Mouse (Mus musculus): Measurements from ENCODE around the gene Ttc7b.

Ttc7b gene

DNA sequence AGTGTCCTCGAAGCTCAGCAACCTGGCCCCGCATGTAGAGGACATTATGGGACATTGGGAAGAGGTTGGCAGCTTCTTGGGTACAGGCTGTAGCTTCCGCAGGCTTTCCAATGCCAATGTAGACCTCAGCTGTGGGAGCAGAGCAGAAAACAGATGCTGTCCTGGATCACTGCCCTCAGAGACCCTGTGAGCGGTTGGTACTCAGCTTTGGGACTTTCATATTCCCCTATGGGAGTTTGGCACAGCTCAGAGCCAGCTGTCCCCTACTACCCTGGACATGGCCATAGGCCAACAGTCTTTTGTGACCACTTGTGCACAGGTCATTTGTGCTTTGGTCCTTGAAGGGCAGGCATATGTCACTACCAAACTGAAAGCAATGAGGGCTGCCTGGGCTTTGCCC, 195.0 kb downstream of the Ttc7b start:
- DNase-seq = no peak

DNA sequence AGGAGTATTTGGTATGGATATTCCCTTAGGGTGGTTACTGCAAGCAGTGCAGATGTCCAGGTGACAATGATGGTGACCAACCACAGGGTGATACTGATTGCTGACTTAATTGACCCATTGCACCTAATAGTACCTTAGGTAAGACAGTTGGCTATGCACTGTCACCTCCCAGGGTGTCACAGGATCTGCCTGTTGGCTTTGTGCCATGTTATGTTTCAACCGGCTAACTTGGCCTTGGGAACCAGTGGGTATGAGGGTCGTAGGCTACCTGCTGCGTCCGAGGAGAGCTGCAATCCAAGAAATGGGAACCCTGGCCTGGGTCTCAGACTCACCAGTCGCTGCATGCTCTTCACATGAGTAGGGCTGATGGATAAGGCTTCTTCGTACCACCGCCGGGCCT, 195.4 kb downstream of the Ttc7b start:
- no peak for DNase-seq

DNA sequence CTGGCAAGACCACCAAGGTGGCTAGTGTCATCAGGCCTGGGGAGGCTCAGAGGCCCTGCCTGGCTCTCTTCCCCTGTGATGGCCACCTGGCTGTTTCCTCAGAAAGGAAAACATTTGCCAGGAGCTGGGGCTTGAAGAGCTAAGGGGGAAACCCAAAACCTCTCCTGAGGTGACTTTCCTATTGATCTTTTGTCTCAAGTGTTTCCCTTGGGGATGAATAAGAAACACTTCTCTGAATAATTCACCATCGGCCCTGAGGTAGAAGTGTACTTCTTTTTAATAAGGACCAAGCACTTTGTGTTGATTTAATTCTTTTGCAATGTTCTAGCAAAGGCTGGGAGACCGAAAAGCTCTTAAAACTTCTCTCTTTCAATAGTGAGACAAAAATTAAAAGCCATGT, 197.0 kb downstream of the Ttc7b start:
- DNase-seq = no peak

DNA sequence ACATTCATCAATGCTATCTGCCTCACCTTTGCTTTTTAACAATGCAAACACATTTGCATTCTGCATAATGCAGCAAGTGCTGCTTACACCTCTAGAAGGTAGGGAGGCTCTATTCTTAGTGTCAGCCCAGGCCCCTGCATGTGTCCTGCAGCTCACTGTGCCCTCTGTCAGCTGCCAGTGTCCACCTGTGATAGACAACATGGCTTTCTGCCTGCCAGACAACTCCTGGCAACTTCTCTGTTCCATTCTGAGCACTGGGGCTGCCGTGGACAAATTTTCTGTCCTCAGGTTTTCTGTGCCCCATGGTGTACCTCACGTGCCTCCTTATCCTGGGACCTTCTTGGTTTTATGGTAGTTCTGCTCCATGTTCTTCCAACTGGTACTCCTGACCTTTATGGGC, 198.4 kb downstream of the Ttc7b start:
- no peak for DNase-seq

DNA sequence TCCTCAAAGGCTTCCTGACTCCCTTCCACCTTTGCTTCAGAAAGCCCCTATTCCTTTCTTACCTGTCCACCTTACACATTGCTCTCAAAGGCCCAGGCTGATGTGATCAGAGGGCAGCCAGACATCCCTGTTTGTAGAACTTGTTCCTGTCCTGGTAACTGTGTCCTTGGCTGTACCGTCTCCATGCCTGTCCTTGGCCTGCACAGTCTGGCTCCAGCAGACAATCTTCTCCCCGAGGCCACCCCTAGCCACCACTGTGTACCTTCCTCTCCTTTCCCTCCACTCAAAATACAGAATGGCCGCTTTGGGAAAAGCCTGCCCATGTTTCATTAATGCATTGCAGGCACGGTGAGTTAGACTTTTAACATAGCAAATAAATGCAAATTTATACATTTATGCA, 199.1 kb downstream of the Ttc7b start:
- DNase-seq = no peak

DNA sequence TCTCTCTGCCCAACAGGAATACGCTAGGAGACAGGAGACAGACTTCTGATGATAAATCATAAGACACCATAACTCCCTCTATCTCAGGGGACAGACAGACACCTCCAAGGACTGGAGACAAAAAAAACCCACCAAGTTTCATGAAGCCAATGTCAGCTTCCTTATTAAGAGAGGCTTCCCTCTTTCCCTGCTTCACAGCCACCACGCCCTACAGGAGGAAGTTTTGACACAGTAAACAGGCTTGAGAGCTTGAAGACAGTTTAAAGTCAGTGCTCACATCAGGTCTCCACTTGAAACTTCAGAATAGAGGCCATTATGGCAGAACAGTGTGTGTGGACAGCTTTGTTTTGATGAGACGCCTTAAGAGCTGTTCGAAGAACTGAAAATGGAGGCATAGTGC, 200.9 kb downstream of the Ttc7b start:
- no peak for DNase-seq

DNA sequence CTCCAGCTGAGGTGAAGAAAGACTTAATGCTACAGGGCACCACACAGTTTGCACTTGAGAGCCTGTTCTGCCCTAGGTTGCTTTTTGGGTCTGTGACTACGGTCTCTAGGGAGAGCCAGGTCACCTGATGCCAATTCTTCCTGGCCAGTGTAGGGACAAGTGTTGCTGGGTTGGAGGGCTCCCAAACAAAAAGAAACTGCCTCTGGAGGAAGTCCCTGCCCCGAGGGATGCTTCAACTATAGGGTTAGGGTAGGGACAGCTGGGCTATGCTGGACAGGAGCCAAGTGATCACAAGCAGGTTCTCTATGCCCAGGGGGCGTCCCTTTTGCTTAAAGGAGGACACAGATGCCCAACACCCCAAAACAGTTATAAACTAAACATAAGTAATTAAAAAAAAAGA, 202.7 kb downstream of the Ttc7b start:
- no peak for DNase-seq

DNA sequence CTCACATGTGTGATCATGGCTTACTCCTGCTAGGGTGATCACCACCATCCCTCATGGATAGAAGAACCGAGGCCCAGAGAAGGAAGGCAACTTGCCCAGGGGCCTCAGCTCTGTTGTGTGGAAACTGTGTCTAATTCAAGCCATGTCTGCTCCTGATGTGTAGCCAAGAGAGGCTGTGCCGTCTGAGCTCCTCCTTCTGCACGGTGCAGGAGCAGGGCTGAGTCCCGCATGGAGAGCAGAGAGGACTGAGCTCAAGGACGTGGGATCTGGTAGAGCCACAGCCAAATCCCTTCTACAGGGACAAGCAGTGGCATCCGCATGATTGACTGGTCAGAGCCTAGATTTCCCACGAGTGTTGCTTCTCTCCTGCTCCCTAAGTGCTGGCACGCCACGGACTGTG, 204.5 kb downstream of the Ttc7b start:
- no peak for DNase-seq

DNA sequence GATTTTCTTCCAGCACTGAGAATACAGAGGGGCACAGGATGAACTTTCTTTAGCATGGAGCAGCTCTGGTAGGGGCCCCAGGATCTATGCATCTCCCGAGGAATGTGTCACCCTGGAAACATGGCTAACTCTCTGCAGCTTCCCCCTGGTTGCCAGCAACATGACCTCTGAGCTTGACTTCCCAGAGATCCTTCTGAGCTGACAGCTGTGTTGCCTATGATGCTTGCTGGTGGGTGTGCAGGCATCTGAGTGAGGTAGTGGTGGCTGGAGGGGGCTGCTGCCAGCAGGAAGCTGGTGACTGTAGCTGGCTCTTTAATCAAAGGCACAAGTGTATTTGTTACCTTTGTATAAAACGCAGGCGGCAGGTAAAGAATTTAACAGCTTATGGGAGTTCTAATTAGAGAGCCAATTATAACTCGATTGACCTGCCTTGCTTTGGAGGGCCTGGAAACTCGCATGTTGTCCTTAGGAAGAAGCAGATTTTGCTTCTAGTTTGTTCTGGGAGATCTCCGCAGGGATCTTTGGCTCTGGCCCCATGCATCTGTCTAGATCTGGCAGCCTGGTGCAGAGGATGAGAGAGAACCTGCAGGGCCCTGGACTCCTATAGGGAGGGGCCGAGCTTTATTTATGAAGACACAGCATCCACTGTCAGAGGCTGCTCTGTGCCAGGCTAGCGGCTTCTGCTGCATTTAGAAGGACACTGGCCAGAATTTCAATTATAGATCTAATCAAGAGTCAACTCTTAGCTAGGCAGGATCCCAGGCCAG, 205.3 kb downstream of the Ttc7b start:
- no peak for DNase-seq

DNA sequence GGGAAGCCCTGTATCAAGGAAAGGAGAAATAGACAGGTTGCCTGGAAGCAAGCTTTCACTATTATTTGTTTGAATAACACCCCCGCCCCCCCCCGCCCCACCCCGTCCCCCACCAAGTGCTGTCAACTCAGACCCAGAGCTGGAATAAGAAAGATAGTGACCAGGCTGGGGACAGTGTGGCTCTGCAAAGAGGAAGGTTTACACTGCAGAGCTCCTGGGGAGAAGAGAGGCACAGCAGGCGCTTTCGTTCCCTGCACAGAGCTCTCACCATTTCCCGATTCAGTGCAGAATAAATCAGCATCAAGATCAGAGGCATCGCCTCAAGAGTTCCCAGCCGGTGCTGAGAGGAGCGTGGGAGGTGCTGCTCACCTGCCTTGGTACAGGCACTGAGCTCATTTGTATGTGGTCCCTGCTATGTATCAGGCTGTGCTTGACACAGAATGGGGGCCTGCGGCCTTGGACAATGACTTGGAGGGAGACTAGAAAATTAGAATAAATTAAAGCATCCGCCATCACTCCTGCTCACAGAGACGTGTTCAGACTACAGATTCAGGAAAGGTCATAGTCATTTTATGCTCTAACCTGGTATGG, 206.7 kb downstream of the Ttc7b start:
- DNase-seq = no peak

DNA sequence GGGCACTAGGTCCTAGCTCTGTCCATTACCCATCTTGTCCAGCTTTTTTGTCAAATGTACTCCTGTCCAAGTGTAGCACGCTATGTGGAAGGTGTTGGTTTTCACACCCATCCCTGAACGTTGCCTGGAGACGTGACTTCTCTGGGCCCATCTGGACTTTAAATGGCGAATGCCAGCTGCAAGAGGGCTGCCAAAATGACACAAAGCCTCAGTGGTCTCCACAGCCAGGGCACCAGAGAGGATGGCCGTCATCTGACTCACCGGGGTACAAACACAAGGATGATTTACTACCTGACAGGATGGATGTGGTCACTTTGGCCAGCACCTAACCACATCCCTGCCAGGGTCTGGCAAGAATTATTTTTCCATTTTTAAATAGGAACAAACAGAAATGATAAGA, 207.4 kb downstream of the Ttc7b start:
- no peak for DNase-seq

DNA sequence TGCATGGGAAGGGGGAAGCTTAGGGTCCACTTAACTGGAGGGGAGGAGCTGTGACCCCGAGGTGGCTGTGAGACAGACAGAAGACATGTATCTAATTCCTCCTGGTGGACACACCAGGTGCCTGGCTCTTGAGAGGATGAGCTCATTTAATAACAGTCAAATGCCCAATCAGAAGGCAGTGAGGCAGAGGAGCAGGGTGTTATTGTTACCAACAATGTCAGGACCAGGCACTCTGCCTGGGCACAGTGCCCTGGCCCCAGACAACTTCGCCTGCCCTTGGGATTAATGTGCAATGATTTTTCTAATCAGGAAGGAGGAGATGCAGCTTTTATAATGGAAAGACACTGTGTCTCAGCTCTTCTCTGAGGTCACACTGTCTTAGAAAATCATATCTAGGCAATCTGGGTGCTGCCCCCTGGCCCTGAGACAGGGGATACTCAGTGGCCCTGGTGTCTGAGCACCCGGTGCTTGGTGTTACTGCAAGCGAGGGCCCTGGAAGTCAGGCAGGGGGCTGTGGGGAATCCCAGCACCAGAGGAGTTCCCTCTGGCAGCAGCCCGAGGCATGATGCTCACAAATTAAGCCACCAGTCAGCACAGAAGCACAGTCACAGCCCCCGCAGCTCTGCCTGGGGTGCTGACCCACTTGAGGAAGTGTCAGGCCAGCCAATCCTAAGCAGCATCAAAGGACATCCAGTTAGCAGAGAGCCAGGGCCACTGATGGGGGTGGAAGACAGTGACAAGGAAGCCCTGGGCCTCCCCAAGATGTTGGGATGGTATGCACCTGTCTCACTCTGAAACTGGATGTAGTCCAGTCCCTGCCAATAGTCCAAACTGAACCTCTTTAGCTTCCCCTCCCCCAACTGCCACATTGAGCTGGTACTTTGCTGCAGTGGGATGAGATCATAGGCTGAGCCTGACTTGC, 209.9 kb downstream of the Ttc7b start:
- DNase-seq = no peak

DNA sequence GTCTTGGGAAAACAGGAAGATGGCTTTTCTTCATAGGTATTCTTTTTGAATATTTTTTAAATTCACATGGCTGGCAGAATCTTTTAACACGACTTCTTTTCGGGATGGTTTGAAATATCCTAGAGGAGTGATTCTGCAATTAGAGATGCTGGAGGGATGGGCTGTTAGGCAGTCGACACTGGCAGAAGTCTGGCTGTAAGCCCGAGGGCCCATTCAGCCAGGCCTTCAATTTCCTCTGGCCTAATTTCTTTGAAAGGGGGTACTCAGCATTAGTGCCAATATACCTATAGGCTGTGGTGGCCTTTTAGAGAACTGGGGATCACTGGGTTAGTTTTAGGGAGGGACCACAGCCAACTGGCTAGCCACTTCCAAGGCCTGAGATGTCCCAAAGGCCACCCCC, 211.4 kb downstream of the Ttc7b start:
- no peak for DNase-seq

DNA sequence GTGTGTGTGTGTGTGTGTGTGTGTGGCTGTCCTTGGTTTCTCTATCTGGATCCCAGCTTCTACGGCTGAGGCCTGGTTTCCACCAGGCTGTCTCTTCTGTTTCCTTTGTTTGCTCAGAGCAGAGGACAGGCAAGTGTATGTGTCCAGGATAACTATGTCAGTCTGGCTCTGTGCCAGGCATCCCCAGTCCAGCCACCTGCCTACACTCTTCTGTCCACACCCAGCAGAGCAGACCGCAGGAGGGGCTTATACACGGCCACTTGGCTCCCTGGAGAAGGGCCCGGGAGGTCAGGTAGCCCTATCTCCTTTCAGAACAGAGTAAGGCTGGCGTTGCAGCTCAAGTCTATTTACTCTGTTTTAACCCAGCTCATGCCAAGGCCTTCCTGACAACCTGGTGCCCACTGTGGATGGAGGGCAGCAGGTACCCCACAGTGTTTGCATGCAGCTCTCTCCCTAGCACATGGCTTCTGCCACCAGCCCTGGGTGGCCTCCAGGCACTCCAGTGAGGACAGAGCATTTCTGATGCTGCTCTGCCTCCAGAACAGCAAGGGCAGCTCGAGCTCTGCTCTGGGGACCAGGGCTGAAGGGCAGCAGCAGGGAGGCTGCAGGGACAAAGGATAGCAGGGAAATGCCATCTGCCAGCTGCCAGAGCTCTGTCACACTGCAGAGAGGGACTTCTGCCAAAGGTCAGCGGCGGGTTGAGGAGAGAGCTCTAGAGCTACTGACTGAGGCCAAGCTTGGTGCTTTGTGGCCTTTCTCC, 212.9 kb downstream of the Ttc7b start:
- no peak for DNase-seq

DNA sequence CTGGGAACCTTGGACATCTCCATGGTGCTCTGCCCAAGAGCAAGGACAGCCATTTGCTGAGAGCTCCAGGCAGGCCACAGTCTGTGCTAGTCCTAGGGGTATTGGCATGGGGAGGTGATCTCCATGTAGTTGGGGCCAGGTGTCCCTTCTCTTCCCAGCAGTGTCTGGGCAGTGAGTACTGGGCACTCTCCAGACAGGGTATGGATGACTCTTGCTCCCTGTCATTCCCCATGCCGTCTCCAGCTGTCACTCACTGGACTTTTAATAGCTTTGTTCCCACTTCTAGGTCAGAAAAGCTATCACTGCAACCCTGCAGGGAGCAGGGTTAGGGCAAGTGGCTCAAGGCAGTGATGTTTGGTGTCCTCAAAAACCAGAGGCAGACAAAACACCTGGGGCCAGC, 214.3 kb downstream of the Ttc7b start:
- no peak for DNase-seq

DNA sequence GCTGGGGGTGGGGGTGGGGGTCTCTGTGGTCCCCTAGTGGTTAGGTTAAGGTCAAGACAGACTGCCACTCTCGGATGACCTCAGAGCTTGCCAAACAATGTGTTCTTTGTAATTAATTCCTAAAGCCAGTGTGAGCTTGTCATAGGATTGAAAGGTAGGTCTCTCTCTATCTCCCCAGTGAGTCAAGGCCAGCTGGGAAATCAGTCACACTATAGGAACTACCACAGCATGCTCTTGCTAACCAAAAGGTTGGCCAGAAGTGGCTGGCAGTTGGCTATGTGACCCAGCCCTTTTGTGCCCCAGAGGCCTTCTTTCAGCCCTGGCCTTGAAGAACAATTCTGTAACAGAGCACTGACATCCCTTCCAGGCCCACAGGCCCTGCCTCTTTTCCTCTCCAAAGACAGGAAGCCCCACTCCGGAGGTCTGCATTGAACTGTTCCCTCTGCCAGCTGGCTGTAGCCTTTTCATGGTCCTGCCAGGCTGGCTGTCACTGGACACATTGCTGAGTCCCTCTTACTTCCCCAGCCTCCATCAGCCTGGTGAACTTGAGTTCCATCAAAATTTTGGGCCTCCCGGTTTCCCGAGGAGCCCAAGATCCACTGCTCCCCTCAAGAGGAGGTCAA, 215.5 kb downstream of the Ttc7b start:
- DNase-seq = no peak

DNA sequence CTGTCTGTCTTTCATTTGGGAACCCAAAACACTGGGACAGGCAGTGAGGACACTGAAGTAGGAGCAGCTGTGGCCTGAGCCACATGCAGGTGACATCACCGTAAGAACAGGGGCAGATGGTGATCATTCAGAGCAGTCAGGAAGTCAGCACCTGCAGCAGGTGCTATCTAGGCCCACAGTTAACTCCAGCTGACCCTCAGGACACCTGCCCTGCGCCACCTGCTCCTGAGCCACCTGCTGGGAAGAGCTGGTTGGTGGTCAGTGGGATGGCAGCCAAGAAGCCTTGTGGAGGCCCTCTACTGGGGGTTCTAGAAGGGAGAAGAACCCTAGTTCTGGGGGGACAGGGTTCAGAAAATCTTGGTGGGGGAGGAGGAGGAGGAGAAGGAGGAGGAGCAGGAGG, 216.3 kb downstream of the Ttc7b start:
- no peak for DNase-seq

DNA sequence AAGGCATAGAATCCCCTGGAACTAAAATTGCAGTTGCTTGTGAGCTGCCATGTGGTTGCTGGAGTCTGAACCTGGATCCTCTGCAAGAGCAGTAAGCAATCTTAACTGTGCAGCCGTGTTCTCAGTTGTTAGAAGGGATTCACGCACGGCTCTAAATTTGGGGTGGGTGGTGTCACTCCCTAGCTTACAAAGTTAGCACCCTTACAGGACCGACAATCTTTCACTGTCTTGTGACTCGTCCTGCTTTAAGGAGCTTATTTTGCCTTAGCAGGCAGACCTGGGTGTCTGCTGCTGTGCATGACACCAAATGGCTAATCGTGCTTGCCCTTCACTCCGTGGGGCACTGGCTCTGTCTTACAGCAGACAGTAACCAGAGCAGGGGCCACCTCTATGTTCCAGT, 217.5 kb downstream of the Ttc7b start:
- no peak for DNase-seq

DNA sequence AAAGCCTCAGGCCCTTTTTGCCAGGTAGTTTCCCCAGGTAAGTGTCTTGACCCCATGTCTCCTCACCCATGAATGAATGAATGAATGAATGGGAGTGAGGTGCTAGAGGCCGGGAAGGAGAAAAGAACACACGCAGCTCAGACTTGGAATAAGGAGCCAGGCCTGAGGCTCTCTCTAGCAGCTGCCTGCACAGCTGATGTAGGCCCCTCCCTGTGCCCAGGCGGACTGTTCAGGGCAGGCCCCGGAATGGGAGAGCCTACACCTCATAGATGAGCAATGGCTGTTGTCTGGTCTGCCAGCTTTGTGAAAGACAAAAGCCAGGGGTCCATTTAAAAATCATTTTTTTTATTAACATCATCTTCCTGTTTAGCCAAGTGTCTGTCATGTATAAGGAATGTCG, 220.2 kb downstream of the Ttc7b start:
- DNase-seq = no peak

DNA sequence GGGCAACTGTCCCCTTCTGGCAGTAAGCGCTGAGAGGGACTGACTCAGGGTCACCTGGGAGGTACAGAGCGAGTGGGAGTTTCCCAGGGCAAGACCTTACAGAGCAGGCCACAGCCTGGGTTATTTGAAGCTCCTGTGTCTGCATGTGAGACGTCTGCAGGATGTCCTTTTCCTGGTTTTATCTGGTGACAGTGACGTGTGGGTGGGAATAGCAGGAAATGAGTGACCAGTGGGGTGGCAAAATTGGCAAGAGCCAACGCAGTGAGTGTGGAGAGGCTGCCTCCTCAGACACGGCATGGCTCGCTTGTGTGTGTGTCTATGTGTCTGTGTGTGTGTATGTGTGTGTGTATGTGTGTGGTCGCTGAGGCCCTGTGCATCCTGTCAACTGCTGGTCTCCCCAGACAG, 221.3 kb downstream of the Ttc7b start:
- DNase-seq = no peak

DNA sequence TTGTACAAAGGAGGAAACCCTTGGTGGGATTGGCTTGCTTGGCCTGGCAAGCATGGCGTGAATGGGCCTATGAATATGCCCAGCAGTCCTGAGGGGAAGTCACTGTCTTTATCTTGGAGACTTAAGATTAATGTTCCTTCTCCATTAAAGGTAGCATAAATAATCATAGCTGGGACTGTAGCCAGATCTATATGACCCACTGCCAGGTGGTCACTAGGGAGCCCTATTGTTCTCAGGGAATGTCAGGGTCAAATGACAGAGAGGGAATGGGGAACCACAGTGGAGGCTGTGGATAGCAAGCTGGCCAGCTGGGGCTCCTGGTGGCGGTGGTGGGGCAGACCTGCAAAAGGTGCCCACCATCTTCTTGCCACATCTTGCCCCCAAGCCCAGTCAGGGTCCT, 221.8 kb downstream of the Ttc7b start:
- DNase-seq = no peak

DNA sequence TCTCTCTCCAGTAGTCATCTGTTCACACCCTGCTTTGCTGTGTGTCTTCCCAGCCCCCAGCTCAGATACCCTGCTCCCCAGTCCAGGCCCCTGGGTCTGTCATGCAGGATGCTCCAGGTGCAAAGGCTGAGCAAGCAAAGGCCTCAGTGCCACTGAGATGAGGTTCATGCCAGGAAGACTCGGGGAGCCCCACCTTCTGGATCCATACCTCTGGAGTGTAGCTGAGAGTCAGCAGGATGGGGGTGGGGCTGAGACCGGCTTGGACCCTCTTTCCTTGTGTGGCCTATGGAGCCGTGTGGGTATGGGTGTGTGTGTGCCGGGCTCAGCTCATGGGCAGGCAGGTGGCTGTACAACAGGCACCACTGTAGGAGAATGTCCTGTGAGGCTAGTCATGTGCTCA, 222.7 kb downstream of the Ttc7b start:
- no peak for DNase-seq

DNA sequence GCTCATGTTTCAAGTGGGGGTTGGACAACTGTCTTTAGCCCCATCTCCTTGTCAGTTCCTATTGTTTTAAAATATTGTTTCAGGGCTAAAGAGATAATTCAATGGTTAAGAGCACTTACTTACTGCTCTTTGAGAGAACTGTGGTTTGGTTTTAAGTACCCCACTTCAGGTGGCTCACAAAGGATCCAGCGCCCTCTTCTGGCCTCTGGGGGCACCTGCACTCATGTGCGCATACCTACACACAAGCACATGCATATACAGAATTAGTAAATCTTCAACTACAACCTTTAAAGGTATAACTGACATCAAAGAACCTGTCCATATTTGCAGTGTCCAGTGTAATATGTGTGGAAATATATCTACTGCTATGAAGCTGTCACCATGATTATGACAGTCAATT, 226.2 kb downstream of the Ttc7b start:
- no peak for DNase-seq

Measured in thymus, adult 18-20 months (tissue).